Mouse (Mus musculus): ENCODE results near the gene Cabp1. TPM values are rescaled to one million over a fixed set of nuclear protein-coding genes. Genes with fewer than 3 reads are reported as not detected.

Gene Cabp1
- total and polyA plus RNA-seq, 3 experiments: 0.35 to 1.7 TPM; not detected in 1

GRCm38 (mm10) chr5:115118961-115119570 lies 75.1 kb downstream of the Cabp1 start, which contains the start of gene Acads:
Acads (minus strand) TSS chr5:115119346.
- H3K36me3 ChIP-seq (ENCODE audit: control insufficient read depth in 1 of 2, insufficient read depth in 2 of 2, low read length in 2 of 2): no peaks in the 10 kb centered on the region
- H3K79me2 ChIP-seq (ENCODE audit: control insufficient read depth, insufficient read depth, low read length, poor library complexity): peaks cover 4% of the 10 kb centered on the region; the same call in 1 of the 2 replicates

More at GRCm38 (mm10) chr5:115118961-115119570, 75.1 kb downstream of the Cabp1 start, which contains the start of gene Acads:
- peak within 1 kb of the TSS; percentile 25 for H3K27ac ChIP-seq (ENCODE audit: control insufficient read depth, low read depth, low read length)
- no peaks in the 10 kb centered on the region for H3K27me3 ChIP-seq (ENCODE audit: control insufficient read depth in 1 of 2, insufficient read depth in 2 of 2, low read length in 2 of 2)
- peak; percentile 85 for DNase-seq (ENCODE audit: low read depth, low spot score)
- peak within 1 kb of the TSS; percentile 82 for H3K9ac ChIP-seq (ENCODE audit: control insufficient read depth, low read depth, low read length, poor library complexity, severe bottlenecking)
- H3K4me1 ChIP-seq (ENCODE audit: control insufficient read depth in 1 of 2, insufficient read depth in 2 of 2, low read length in 2 of 2): no peaks in the 10 kb centered on the region
- TF ChIP-seq ZMIZ1 (IDR thresholded peaks at IDR 0.05; ENCODE audit: low read depth, low read length) (peak; percentile 73), TCF12 (IDR thresholded peaks at IDR 0.05; ENCODE audit: low read depth, low read length) (peak; percentile 46; the same call in 1 of the 2 replicates), HCFC1 (IDR thresholded peaks at IDR 0.05; ENCODE audit: low read depth, low read length) (peak; percentile 69), NELFE (IDR thresholded peaks at IDR 0.05; ENCODE audit: low read depth, low read length) (peak; percentile 78), MAX (IDR thresholded peaks at IDR 0.05; ENCODE audit: low read length) (0 out of 2 replicates have a peak, but pooled peaks have one; percentile 34), ZNF384 (IDR thresholded peaks at IDR 0.05; ENCODE audit: low read depth, low read length) (no peak), MYB (IDR thresholded peaks at IDR 0.05; ENCODE audit: low read depth, low read length) (no peak), MYC (IDR thresholded peaks at IDR 0.05; ENCODE audit: low read depth, low read length) (no peak), RCOR1 (IDR thresholded peaks at IDR 0.05; ENCODE audit: low read depth, low read length) (no peak), ELF1 (IDR thresholded peaks at IDR 0.05; ENCODE audit: low read depth, low read length) (peak; percentile 70), NRF1 (IDR thresholded peaks at IDR 0.05; ENCODE audit: insufficient read depth, low read depth, low read length, poor library complexity, severe bottlenecking) (no peak), POLR2AphosphoS5 (IDR thresholded peaks at IDR 0.05; ENCODE audit: borderline replicate concordance, low read depth, low read length) (no peak), UBTF (IDR thresholded peaks at IDR 0.05; ENCODE audit: borderline replicate concordance, insufficient read depth, low read depth, low read length) (no peak), MXI1 (IDR thresholded peaks at IDR 0.05; ENCODE audit: low read depth, low read length) (peak; percentile 75), ZKSCAN1 (IDR thresholded peaks at IDR 0.05; ENCODE audit: low read depth, low read length) (no peak), GABPA (IDR thresholded peaks at IDR 0.05; ENCODE audit: low read depth, low read length) (no peak), MAZ (IDR thresholded peaks at IDR 0.05; ENCODE audit: low read depth, low read length) (peak; percentile 58; the same call in 1 of the 2 replicates), MEF2A (IDR thresholded peaks at IDR 0.05; ENCODE audit: extremely low read depth, insufficient replicate concordance, low read depth, low read length, poor library complexity, severe bottlenecking) (0 out of 2 replicates have a peak, but pooled peaks have one; percentile 20), SMC3 (IDR thresholded peaks at IDR 0.05; ENCODE audit: low read depth, low read length) (peak; percentile 14; the same call in 1 of the 2 replicates), POLR2A (IDR thresholded peaks at IDR 0.05; ENCODE audit: control insufficient read depth in 1 of 2, insufficient read depth in 1 of 2, low read depth in 1 of 2, low read length in 2 of 2, poor library complexity in 1 of 2) (peak in 1 of 2 experiments; percentile 81; a peak in 2 of 4 replicates), SIN3A (IDR thresholded peaks at IDR 0.05; ENCODE audit: low read length) (peak; percentile 64), JUND (IDR thresholded peaks at IDR 0.05; ENCODE audit: low read depth, low read length) (no peak), GATA1 (IDR thresholded peaks at IDR 0.05; ENCODE audit: low read depth, low read length) (no peak)
- H3K9me3 ChIP-seq (replicated peaks; ENCODE audit: insufficient read depth, low read length): no peaks in the 10 kb centered on the region
- H3K4me3 ChIP-seq (ENCODE audit: control insufficient read depth in 1 of 2, insufficient read depth in 1 of 2, low read depth in 2 of 2, low read length in 2 of 2): peak within 1 kb of the TSS; percentile 82 to 94

Other genes starting within 250 kb of the Cabp1 start
- gene Hnf1a, start 223.3 kb downstream of the Cabp1 start, total RNA-seq (2012; rRNA removed): 0.08 TPM in 1 of 2 replicates, not detected in the other
- under 1 TPM in 1 of 2 experiments, not detected in 1; 0.28 TPM for gene Hnf1a, start 223.3 kb downstream of the Cabp1 start, polyA plus RNA-seq (2012; ENCODE audit: insufficient read depth in 1 of 2, insufficient read length in 2 of 2, low read depth in 1 of 2, low replicate concordance in 2 of 2, missing spikeins in 1 of 2)
- gene Sppl3, start 183.2 kb downstream of the Cabp1 start, total RNA-seq (2012; rRNA removed): 25.8 and 29.5 TPM in 2 replicates
- gene Sppl3, start 183.2 kb downstream of the Cabp1 start, polyA plus RNA-seq (2012; ENCODE audit: insufficient read depth in 1 of 2, insufficient read length in 2 of 2, low read depth in 1 of 2, low replicate concordance in 2 of 2, missing spikeins in 1 of 2): 10 to 100 TPM in 1 of 2 experiments, not detected in 1; 50.9 TPM
- 3.5 and 4.6 TPM in 2 replicates for gene Gm10401, start 96.1 kb downstream of the Cabp1 start, total RNA-seq (2012; rRNA removed)
- gene Gm10401, start 96.1 kb downstream of the Cabp1 start, polyA plus RNA-seq (2012; ENCODE audit: insufficient read depth in 1 of 2, insufficient read length in 2 of 2, low read depth in 1 of 2, low replicate concordance in 2 of 2, missing spikeins in 1 of 2): under 1 TPM in 1 of 2 experiments, not detected in 1; 0.56 TPM
- gene Acads, start 75.0 kb downstream of the Cabp1 start, total RNA-seq (2012; rRNA removed): 31.9 and 35.0 TPM in 2 replicates
- 10 to 100 TPM in 1 of 2 experiments, not detected in 1; 56.5 TPM for gene Acads, start 75.0 kb downstream of the Cabp1 start, polyA plus RNA-seq (2012; ENCODE audit: insufficient read depth in 1 of 2, insufficient read length in 2 of 2, low read depth in 1 of 2, low replicate concordance in 2 of 2, missing spikeins in 1 of 2)
- 15.8 and 18.6 TPM in 2 replicates for gene Unc119b, start 59.4 kb downstream of the Cabp1 start, total RNA-seq (2012; rRNA removed)
- 10 to 100 TPM in 1 of 2 experiments, not detected in 1; 25.7 TPM for gene Unc119b, start 59.4 kb downstream of the Cabp1 start, polyA plus RNA-seq (2012; ENCODE audit: insufficient read depth in 1 of 2, insufficient read length in 2 of 2, low read depth in 1 of 2, low replicate concordance in 2 of 2, missing spikeins in 1 of 2)
- gene Mlec, start 36.2 kb downstream of the Cabp1 start, total RNA-seq (2012; rRNA removed): 146 and 167 TPM in 2 replicates
- gene Mlec, start 36.2 kb downstream of the Cabp1 start, polyA plus RNA-seq (2012; ENCODE audit: insufficient read depth in 1 of 2, insufficient read length in 2 of 2, low read depth in 1 of 2, low replicate concordance in 2 of 2, missing spikeins in 1 of 2): 100 to 1,000 TPM in 1 of 2 experiments, not detected in 1; 156 TPM
- gene Pop5, start 41.5 kb upstream of the Cabp1 start, total RNA-seq (2012; rRNA removed): 166 and 208 TPM in 2 replicates
- 100 to 1,000 TPM; 103 to 388 TPM for gene Pop5, start 41.5 kb upstream of the Cabp1 start, polyA plus RNA-seq (2012; ENCODE audit: insufficient read depth in 1 of 2, insufficient read length in 2 of 2, low read depth in 1 of 2, low replicate concordance in 2 of 2, missing spikeins in 1 of 2)
- gene Rnf10, start 78.5 kb upstream of the Cabp1 start, total RNA-seq (2012; rRNA removed): 44.4 and 57.3 TPM in 2 replicates
- 100 to 1,000 TPM; 165 to 254 TPM for gene Rnf10, start 78.5 kb upstream of the Cabp1 start, polyA plus RNA-seq (2012; ENCODE audit: insufficient read depth in 1 of 2, insufficient read length in 2 of 2, low read depth in 1 of 2, low replicate concordance in 2 of 2, missing spikeins in 1 of 2)
- 39.7 and 43.3 TPM in 2 replicates for gene Coq5, start 85.3 kb upstream of the Cabp1 start, total RNA-seq (2012; rRNA removed)
- 10 to 100 TPM in 1 of 2 experiments, not detected in 1; 40.5 TPM for gene Coq5, start 85.3 kb upstream of the Cabp1 start, polyA plus RNA-seq (2012; ENCODE audit: insufficient read depth in 1 of 2, insufficient read length in 2 of 2, low read depth in 1 of 2, low replicate concordance in 2 of 2, missing spikeins in 1 of 2)
- 714 and 736 TPM in 2 replicates for gene Dynll1, start 106.6 kb upstream of the Cabp1 start, total RNA-seq (2012; rRNA removed)
- 100 to 1,000 TPM; 561 to 740 TPM for gene Dynll1, start 106.6 kb upstream of the Cabp1 start, polyA plus RNA-seq (2012; ENCODE audit: insufficient read depth in 1 of 2, insufficient read length in 2 of 2, low read depth in 1 of 2, low replicate concordance in 2 of 2, missing spikeins in 1 of 2)
- 80.0 and 98.0 TPM in 2 replicates for gene Srsf9, start 132.8 kb upstream of the Cabp1 start, total RNA-seq (2012; rRNA removed)
- 100 to 1,000 TPM in 1 of 2 experiments, not detected in 1; 170 TPM for gene Srsf9, start 132.8 kb upstream of the Cabp1 start, polyA plus RNA-seq (2012; ENCODE audit: insufficient read depth in 1 of 2, insufficient read length in 2 of 2, low read depth in 1 of 2, low replicate concordance in 2 of 2, missing spikeins in 1 of 2)
- 6.3 and 6.5 TPM in 2 replicates for gene Gatc, start 146.8 kb upstream of the Cabp1 start, total RNA-seq (2012; rRNA removed)
- gene Gatc, start 146.8 kb upstream of the Cabp1 start, polyA plus RNA-seq (2012; ENCODE audit: insufficient read depth in 1 of 2, insufficient read length in 2 of 2, low read depth in 1 of 2, low replicate concordance in 2 of 2, missing spikeins in 1 of 2): 10 to 100 TPM in 1 of 2 experiments, not detected in 1; 32.2 TPM
- 50.8 and 63.2 TPM in 2 replicates for gene Triap1, start 146.8 kb upstream of the Cabp1 start, total RNA-seq (2012; rRNA removed)
- 10 to 100 TPM in 1 of 2 experiments, not detected in 1; 59.2 TPM for gene Triap1, start 146.8 kb upstream of the Cabp1 start, polyA plus RNA-seq (2012; ENCODE audit: insufficient read depth in 1 of 2, insufficient read length in 2 of 2, low read depth in 1 of 2, low replicate concordance in 2 of 2, missing spikeins in 1 of 2)
- 725 and 749 TPM in 2 replicates for gene Cox6a1, start 154.6 kb upstream of the Cabp1 start, total RNA-seq (2012; rRNA removed)
- 1,000 to 10,000 TPM in 1 of 2 experiments, 100 to 1,000 TPM in 1; 328 to 1,215 TPM for gene Cox6a1, start 154.6 kb upstream of the Cabp1 start, polyA plus RNA-seq (2012; ENCODE audit: insufficient read depth in 1 of 2, insufficient read length in 2 of 2, low read depth in 1 of 2, low replicate concordance in 2 of 2, missing spikeins in 1 of 2)
- 3.1 and 3.5 TPM in 2 replicates for gene Msi1, start 235.2 kb upstream of the Cabp1 start, total RNA-seq (2012; rRNA removed)
- 1 to 10 TPM in 1 of 2 experiments, not detected in 1; 5.7 TPM for gene Msi1, start 235.2 kb upstream of the Cabp1 start, polyA plus RNA-seq (2012; ENCODE audit: insufficient read depth in 1 of 2, insufficient read length in 2 of 2, low read depth in 1 of 2, low replicate concordance in 2 of 2, missing spikeins in 1 of 2)

All from MEL (cell line).